Mouse (Mus musculus) yolk sac, embryonic 10.5 days (tissue): ENCODE data around the gene Gm20547.
"Not testable (repeated sequence)": the region's sequence is repeated elsewhere in the genome, so short reads cannot be mapped to it uniquely, and the experiment has no call there.

ENCODE experiments used
- DNase-seq: peaks from one replicate; pipeline ENCODE4 v3.0.0-alpha.2; 2017; ENCODE audit warnings: low spot score

Gm20547 gene

DNA sequence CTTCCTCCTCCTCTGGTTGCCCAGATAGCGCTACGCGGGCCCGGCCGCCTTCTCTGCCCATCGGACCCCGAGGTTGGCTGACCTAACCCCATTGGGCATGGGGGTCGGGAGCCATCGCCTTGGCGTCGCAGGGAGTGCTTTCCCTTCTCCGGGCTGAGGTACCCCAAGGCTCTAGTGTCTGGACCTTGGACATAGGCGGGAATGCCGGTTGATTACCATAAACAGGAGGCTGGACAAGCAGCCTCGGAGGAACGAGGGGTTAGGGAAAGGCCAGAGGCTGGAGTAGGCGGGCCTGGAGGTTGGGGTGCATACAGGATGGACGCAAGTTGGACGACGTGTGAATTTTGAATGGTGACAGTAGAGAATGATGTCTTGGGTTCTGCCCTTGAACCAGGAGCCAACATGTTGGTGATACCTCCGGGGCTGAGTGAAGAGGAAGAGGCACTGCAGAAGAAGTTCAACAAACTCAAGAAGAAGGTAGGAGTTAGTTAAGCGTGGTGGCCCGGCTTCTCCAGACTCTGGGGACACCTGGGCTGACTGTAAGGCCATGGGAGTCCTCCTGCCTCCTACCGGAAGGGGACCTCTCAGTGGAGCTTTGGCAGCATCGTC, 31.2 kb downstream of the Gm20547 start:
- no peak for DNase-seq

DNA sequence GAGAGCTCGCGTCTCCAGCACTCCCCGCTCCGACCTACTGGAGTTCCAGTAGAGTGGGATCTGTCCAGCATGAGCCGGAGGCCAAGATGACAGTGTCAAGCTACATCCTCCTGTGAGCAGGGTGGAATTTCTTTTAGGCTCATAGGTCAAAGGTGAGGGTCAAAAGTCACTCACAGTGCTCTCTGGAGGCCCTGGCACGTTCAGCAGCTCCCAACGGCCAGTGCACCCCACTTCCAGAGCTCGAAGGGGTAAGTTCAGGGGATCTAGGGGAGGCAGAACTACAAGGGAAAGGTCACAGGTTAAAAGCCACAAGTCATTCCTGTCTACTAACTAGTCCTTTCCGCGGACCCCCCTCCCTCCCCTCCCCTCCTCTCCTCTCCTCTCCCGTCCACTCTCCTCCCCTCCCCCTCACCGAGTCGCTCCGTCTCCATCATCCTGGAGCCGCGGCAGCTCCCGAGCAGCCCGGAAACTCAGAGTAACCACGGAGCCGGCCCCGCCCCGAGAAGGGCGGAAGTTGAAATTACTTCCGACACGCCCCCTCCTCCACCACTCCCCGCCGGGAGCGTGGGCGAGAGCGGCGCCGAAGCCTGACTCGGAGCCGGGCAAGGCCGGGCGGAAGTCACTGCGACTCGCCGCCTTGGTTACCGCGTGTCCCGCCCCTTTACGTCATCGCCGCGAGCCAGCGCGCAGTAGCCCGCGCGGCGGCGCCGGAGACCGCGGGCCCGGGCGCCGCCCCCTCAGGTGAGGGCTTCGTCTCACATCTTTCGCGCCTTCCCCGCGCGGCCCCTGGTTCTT, 31.9 kb downstream of the Gm20547 start, which contains the start of the genes Skiv2l and Nelfe:
TSS of gene Skiv2l (minus strand) at position 489 of the 795 bp plus-strand sequence.
TSS of gene Nelfe (plus strand) at position 670 of the 795 bp plus-strand sequence.
- DNase-seq, result peak; percentile 97

DNA sequence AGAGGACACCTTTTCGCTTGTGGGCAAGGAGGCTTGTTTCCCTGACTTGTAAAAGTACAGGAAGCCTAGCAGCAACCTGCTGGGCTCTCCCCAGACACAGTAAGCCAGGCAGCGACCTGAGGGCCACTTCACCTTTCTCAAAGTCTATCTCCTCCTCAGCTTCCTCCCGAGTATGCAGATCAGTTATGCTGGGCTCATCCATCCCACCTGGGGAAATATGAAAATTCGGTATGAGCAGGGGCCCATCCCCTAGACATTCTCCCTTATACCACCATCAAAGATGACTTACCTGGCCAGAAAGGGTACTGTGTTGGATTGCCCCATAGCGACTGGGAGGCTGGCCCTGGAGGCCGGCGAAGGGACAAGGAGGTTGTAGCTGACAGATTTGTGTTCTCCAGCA, 34.2 kb downstream of the Gm20547 start:
- DNase-seq, result no peak

GRCm38 (mm10) chr17:34847192-34847591, 34.6 kb downstream of the Gm20547 start:
- no peak for DNase-seq

GRCm38 (mm10) chr17:34844884-34845283, 37.0 kb downstream of the Gm20547 start:
- no peak for DNase-seq

DNA sequence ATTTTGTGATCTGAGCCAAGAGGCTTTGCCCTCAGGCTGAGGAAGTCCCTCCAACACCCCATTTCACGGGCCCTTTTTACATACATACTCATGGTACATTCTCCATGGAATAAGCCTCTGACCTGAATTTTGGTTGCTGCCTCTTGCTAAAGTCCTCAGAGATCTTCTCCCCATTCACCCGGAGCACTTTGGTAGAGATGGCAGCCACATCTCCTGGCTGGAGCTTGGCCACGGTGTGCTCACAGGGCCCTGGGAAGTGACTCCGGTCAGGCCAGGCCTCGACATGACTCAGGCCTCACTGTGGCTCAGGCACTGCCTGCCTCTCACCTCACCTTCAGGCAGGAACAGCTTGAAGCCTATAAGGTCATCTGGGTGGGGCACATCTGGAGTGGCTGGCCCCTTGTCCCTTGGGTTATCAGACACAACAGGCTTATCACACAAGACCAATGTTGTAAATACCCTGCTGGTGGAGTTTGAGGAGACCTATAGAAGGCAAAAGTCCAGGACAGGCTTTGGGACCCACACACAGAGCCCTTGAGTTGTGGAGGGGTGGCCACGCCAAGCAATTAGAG, 41.0 kb downstream of the Gm20547 start:
- DNase-seq, result no peak

GRCm38 (mm10) chr17:34838785-34839184, 43.1 kb downstream of the Gm20547 start:
- DNase-seq, result no peak

- DNase-seq, result no peak
These were observed 44.1 kb downstream of the Gm20547 start for GRCm38 (mm10) chr17:34837464-34838324.

- peak; percentile 96 for DNase-seq
These were observed 45.0 kb downstream of the Gm20547 start, which contains the start of the genes Stk19 and Dxo for GRCm38 (mm10) chr17:34836856-34837221. Gene Stk19, minus strand, starts transcription at chr17:34836945. Gene Dxo, plus strand, starts transcription at chr17:34837019.

DNA sequence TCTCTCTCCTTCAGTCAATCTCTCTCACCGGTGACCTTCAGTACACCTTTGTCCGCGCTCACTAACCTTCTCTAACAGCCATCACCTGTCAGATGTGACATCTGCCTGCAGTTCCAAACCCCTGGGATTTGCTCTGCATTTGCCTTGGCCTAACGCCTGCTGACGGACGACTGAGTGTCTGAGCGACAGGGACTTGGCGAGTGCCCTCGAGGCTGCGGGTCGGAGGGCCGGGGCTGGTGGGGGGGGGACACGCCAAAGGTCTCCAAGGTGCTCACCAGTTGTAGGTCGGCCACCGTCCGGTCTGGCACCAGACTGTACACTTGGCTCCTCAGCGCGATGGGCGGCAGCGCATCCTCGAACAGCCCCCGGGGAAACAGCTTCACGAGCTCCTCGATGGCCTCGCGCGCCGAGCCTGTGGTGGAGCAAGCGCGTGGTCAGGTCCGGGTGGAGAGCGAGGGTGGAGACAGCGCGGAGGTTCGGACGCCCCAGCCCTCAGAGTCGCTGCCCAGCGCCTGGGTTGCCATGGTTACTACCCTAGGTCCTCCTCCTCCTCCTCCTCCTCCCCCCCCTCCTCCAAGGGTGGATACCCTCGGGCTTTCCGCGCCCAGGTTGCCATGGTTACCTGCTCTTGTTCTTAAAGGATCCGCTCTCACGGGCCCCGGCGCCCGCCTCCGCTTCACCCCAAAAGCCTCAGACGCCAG, 45.5 kb downstream of the Gm20547 start:
- no peak for DNase-seq

DNA sequence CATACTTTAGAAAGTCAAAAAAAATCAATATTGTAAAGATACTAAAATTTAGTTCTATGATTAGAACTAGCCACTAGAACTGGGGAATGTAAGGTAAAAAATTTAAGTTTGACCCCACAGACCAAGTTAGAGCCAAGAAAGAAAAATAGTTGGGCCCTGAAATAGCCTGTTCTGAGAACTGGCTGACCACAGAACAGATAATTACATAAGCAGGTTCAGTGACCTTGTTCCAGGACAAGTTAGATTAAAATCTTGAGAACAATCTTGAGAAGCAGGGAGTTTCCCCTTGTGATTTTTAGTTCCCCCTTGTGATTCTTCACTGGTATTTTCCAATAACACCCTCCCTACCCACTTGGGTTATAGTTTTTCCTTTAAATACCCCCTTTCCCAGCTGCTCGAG, 51.1 kb downstream of the Gm20547 start:
- not testable (repeated sequence) for DNase-seq

DNA sequence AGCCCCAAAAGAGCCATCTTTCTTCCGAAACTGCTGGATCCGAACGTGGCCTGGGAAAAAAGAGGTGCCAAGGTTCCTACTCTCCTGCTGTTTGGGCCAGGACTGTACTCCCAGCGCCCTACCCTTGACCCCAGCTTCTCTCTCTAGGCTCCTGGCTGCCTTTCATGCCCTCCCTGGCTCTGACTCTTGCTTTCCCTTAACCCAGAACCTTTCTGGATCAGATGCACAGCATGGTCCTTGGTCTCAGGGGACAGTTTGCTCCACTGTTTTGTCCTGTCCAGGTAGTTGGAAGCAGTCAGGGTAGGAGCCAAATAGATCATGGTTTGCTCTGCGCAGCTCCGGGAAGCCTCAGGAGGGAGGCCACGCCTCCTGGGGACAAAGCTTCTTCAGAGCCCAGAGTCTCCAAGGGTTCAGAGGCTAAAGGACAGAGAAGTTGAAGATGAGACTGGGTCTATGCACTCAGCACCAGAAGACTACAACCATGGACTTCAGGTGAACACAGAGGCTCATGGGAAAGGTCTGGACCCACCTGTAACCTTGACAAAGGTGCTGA, 66.9 kb downstream of the Gm20547 start:
- DNase-seq, result no peak

DNA sequence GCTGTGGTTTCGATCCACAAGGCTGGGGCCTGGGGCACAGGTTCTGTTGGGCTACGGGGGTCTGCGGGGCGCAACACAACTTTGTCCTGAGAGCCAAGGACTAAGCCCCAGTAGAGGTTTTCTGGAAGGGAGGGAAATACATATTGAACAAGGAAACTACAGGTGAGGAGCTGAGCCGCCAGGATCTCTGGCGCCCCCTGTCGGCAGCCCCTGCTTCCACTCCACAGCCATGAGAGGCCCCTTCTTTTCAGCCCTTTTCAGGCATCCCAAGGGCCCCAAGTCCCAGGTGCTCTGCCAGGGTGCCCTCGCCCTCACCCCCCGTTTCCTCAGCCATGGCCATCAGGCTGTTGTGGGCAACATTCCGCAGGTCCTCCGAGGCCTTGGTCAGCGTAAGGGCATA, 68.1 kb downstream of the Gm20547 start:
- not testable (repeated sequence) for DNase-seq

DNA sequence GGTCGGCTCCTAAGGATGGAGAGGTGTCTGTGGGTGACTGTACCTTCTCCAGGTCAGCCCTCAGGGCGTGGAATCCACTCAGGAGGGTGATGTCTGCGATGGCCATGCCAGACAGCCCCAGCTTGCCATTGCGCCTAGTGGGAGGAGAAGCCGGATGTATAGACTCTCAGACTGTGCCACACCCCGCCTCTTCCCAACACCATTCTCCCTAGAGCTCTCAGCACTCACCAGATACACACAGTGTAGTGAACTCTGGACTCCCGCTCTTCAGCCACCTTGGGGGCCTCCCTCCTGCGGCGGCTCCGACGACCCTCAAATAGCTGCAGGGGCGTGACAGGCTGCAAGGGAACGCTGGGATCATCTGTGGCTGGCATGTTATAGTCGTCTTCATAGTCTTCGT, 70.6 kb downstream of the Gm20547 start:
- DNase-seq, result peak; percentile 50

DNA sequence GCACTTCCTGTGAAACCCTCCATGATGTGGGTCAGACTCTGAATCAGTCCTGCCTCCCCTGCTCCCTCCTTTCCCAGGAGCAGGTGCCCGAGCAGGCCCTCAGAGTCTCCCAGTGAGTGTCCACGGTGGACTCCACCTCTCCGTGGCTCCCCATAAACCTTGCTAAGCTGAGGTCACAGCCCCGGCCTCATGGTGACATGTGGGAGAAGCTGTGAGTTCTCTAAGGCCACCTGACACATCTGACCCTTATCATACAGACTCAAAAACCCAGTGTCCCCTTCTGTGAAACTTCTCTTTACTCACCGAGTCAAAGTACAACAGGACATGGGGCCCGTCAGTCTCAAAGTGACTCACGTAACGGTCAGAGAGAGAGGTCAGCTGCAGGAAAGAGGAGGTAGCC, 71.0 kb downstream of the Gm20547 start:
- DNase-seq, result not testable (repeated sequence)

- not testable (repeated sequence) for DNase-seq
These were observed 71.4 kb downstream of the Gm20547 start for GRCm38 (mm10) chr17:34810411-34810810.

- DNase-seq, result peak; percentile 74
These were observed 73.1 kb downstream of the Gm20547 start for GRCm38 (mm10) chr17:34808599-34809205.

DNA sequence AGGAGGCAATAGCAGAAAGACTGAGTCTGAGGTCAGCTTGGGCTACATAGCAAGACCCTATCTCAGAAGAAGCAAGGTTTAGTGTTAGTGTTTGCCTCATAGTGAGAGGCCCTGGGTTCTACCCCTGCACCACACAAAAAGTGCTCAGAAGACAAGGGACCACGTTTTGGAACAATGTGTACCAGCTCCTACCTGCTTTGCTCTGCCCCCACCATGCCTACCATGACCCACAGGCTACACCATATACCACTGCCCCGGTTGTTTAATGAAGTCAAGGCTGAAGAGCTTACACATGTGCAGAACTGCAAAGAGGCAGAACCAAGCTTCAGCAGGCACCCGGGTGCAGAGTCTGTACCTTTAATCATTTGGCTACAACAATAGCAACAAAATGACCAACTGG, 74.7 kb downstream of the Gm20547 start:
- no peak for DNase-seq
